Mouse (Mus musculus): ENCODE measurements around the gene Morn1. TPM values are rescaled to one million over a fixed set of nuclear protein-coding genes. Genes with fewer than 3 reads are reported as not detected.

Gene Morn1
- total and polyA plus RNA-seq, 2 experiments from 2014 or later, result 9.0 to 10.0 TPM

GRCm38 (mm10) chr4:155089241-155089640 lies 2.9 kb downstream of the Morn1 start:
- Histone ChIP-seq H3K4me1 (ENCODE audit: insufficient read depth, low read length) (peaks cover 14% of the 10 kb centered on the region), H3K9me3 (ENCODE audit: low read length) (no peaks in the 10 kb centered on the region), H3K27me3 (ENCODE audit: insufficient read depth, low read length) (no peaks in the 10 kb centered on the region), H3K4me3 (ENCODE audit: low read length) (no peak overlapping the region), H3K27ac (no peak overlapping the region), H3K9ac (replicated peaks; ENCODE audit: low read length) (no peak overlapping the region), H3K4me2 (ENCODE audit: low read depth, low read length) (no peak overlapping the region), H3K36me3 (ENCODE audit: insufficient read depth, low read length) (peaks cover 8% of the 10 kb centered on the region; the same call in 1 of the 2 replicates)
- no peak for TF ChIP-seq CTCF (IDR thresholded peaks at IDR 0.05; ENCODE audit: low read depth)
- 85% methylated on average over 5 of the region's 5 CpGs for WGBS
- no peak for DNase-seq (ENCODE audit: low spot score)
- no peak for ATAC-seq

GRCm38 (mm10) chr4:155090147-155090546 lies 3.8 kb downstream of the Morn1 start:
- WGBS, result 95% methylated on average over 4 of the region's 4 CpGs
- H3K36me3 ChIP-seq (ENCODE audit: insufficient read depth, low read length), result peaks cover 8% of the 10 kb centered on the region; the same call in 1 of the 2 replicates
- H3K27ac ChIP-seq, result no peak overlapping the region
- no peak for TF ChIP-seq CTCF (IDR thresholded peaks at IDR 0.05; ENCODE audit: low read depth)
- DNase-seq (ENCODE audit: low spot score) (no peak), ATAC-seq (no peak)
- H3K4me2 ChIP-seq (ENCODE audit: low read depth, low read length), result no peak overlapping the region
- H3K4me3 ChIP-seq (ENCODE audit: low read length), result no peak overlapping the region
- no peaks in the 10 kb centered on the region for H3K27me3 ChIP-seq (ENCODE audit: insufficient read depth, low read length)
- H3K4me1 ChIP-seq (ENCODE audit: insufficient read depth, low read length), result peaks cover 9% of the 10 kb centered on the region
- H3K9ac ChIP-seq (replicated peaks; ENCODE audit: low read length), result no peak overlapping the region
- no peaks in the 10 kb centered on the region for H3K9me3 ChIP-seq (ENCODE audit: low read length)

GRCm38 (mm10) chr4:155090688-155091449 lies 4.5 kb downstream of the Morn1 start:
- peaks cover 6% of the 10 kb centered on the region for H3K4me1 ChIP-seq (ENCODE audit: insufficient read depth, low read length)
- no peak overlapping the region for H3K27ac ChIP-seq
- ATAC-seq, result no peak
- H3K4me3 ChIP-seq (ENCODE audit: low read length), result no peak overlapping the region
- TF ChIP-seq CTCF (IDR thresholded peaks at IDR 0.05; ENCODE audit: low read depth), result no peak
- no peaks in the 10 kb centered on the region for H3K9me3 ChIP-seq (ENCODE audit: low read length)
- WGBS, result 92% methylated on average over 13 of the region's 13 CpGs
- H3K4me2 ChIP-seq (ENCODE audit: low read depth, low read length), result no peak overlapping the region
- H3K27me3 ChIP-seq (ENCODE audit: insufficient read depth, low read length), result no peaks in the 10 kb centered on the region
- no peak for DNase-seq (ENCODE audit: low spot score)
- H3K36me3 ChIP-seq (ENCODE audit: insufficient read depth, low read length), result peaks cover 8% of the 10 kb centered on the region; the same call in 1 of the 2 replicates
- no peak overlapping the region for H3K9ac ChIP-seq (replicated peaks; ENCODE audit: low read length)

- WGBS, result 95% methylated on average over 19 of the region's 19 CpGs
- ATAC-seq, result no peak
- Histone ChIP-seq H3K4me3 (ENCODE audit: low read length) (no peak overlapping the region), H3K27ac (no peak overlapping the region), H3K9ac (replicated peaks; ENCODE audit: low read length) (no peak overlapping the region), H3K36me3 (ENCODE audit: insufficient read depth, low read length) (peaks cover 8% of the 10 kb centered on the region; the same call in 1 of the 2 replicates), H3K4me2 (ENCODE audit: low read depth, low read length) (no peak overlapping the region), H3K27me3 (ENCODE audit: insufficient read depth, low read length) (no peaks in the 10 kb centered on the region), H3K9me3 (ENCODE audit: low read length) (no peaks in the 10 kb centered on the region), H3K4me1 (ENCODE audit: insufficient read depth, low read length) (no peaks in the 10 kb centered on the region)
- no peak for DNase-seq (ENCODE audit: low spot score)
- no peak for TF ChIP-seq CTCF (IDR thresholded peaks at IDR 0.05; ENCODE audit: low read depth)
Measured at GRCm38 (mm10) chr4:155092718-155093430, 6.5 kb downstream of the Morn1 start.

GRCm38 (mm10) chr4:155093431-155094149 lies 7.2 kb downstream of the Morn1 start:
- no peaks in the 10 kb centered on the region for H3K27me3 ChIP-seq (ENCODE audit: insufficient read depth, low read length)
- no peak for TF ChIP-seq CTCF (IDR thresholded peaks at IDR 0.05; ENCODE audit: low read depth)
- 87% methylated on average over 7 of the region's 7 CpGs for WGBS
- DNase-seq (ENCODE audit: low spot score), result no peak
- H3K4me2 ChIP-seq (ENCODE audit: low read depth, low read length), result no peak overlapping the region
- no peak overlapping the region for H3K27ac ChIP-seq
- peaks cover 8% of the 10 kb centered on the region; the same call in 1 of the 2 replicates for H3K36me3 ChIP-seq (ENCODE audit: insufficient read depth, low read length)
- no peaks in the 10 kb centered on the region for H3K4me1 ChIP-seq (ENCODE audit: insufficient read depth, low read length)
- no peak overlapping the region for H3K9ac ChIP-seq (replicated peaks; ENCODE audit: low read length)
- H3K4me3 ChIP-seq (ENCODE audit: low read length), result no peak overlapping the region
- no peak for ATAC-seq
- no peaks in the 10 kb centered on the region for H3K9me3 ChIP-seq (ENCODE audit: low read length)

- no peak overlapping the region; the same call in 1 of the 2 replicates for H3K27ac ChIP-seq
- WGBS, result 71% methylated on average over 3 of the region's 3 CpGs
- TF ChIP-seq CTCF (IDR thresholded peaks at IDR 0.05; ENCODE audit: low read depth), result peak; percentile 67
- H3K27me3 ChIP-seq (ENCODE audit: insufficient read depth, low read length), result no peaks in the 10 kb centered on the region
- no peak overlapping the region for H3K4me3 ChIP-seq (ENCODE audit: low read length)
- H3K9me3 ChIP-seq (ENCODE audit: low read length), result no peaks in the 10 kb centered on the region
- H3K9ac ChIP-seq (replicated peaks; ENCODE audit: low read length), result no peak overlapping the region
- no peaks in the 10 kb centered on the region for H3K4me1 ChIP-seq (ENCODE audit: insufficient read depth, low read length)
- H3K36me3 ChIP-seq (ENCODE audit: insufficient read depth, low read length), result peaks cover 8% of the 10 kb centered on the region; the same call in 1 of the 2 replicates
- DNase-seq (ENCODE audit: low spot score) (peak; percentile 31), ATAC-seq (no peak; the same call in 1 of the 2 replicates)
- no peak overlapping the region for H3K4me2 ChIP-seq (ENCODE audit: low read depth, low read length)
Measured at GRCm38 (mm10) chr4:155094565-155094964, 8.2 kb downstream of the Morn1 start.
